In genomic region chr6:34277665-34278064, GRCm38 (mm10) we compare ENCODE assay signal across 9 mouse cellular contexts. TPM values are rescaled to one million over a fixed set of nuclear protein-coding genes. Genes with fewer than 3 reads are reported as not detected.
A peak's percentile ranks its signal among the peaks of the same experiment; 100 is the strongest.
DNase-seq lines count a peak whose midpoint lies in the region; ATAC-seq and TF ChIP-seq lines count a peak whose summit lies in the region.
"Had no signal": no experiment of that assay in that cellular context is flagged by ENCODE, and none has a peak within 500 bp of the region (broad histone marks: within the 10 kb centered on the region; RNA-seq: fewer than 3 reads in every experiment).

No protein-coding gene starts in this region.

- WGBS in hindbrain, embryonic 11.5 days, result 28% methylated on average over 9 of the region's 9 CpGs
- 24% methylated on average over 9 of the region's 9 CpGs for WGBS in hindbrain, embryonic 16.5 days
- 15% methylated on average over 9 of the region's 9 CpGs for WGBS in thymus, adult 2 months

- no peak for TF ChIP-seq CTCF in thymus, adult 2 months (IDR thresholded peaks at IDR 0.05; ENCODE audit: borderline replicate concordance, control insufficient read depth, extremely low read depth, insufficient read depth, low read length, poor library complexity)

- H3K27ac ChIP-seq in hindbrain, embryonic 11.5 days (ENCODE audit: low read depth, low read length), result no peak overlapping the region
- H3K27ac ChIP-seq in hindbrain, embryonic 16.5 days (ENCODE audit: low read depth, low read length), result no peak overlapping the region
- no peak overlapping the region for H3K27ac ChIP-seq in thymus, adult 2 months (ENCODE audit: control insufficient read depth, insufficient read depth, low read length)
- H3K27ac ChIP-seq: embryonic facial prominence, embryonic 12.5 days had no signal

- no peaks in the 10 kb centered on the region for H3K36me3 ChIP-seq in hindbrain, embryonic 11.5 days (ENCODE audit: control insufficient read depth, insufficient read depth, low read length)
- H3K36me3 ChIP-seq in hindbrain, embryonic 16.5 days (ENCODE audit: control insufficient read depth, insufficient read depth, low read length), result no peaks in the 10 kb centered on the region
- H3K36me3 ChIP-seq in thymus, adult 2 months (ENCODE audit: control insufficient read depth, insufficient read depth, low read length), result no peaks in the 10 kb centered on the region
- H3K36me3 ChIP-seq: embryonic facial prominence, embryonic 12.5 days had no signal

- no peak for ATAC-seq in hindbrain, embryonic 11.5 days (ENCODE audit: low FRiP score)
- ATAC-seq in hindbrain, embryonic 16.5 days, result no peak

- H3K4me1 ChIP-seq in hindbrain, embryonic 11.5 days (replicated peaks; ENCODE audit: control insufficient read depth, insufficient read depth, low read length), result no peaks in the 10 kb centered on the region
- no peaks in the 10 kb centered on the region for H3K4me1 ChIP-seq in hindbrain, embryonic 16.5 days (ENCODE audit: control insufficient read depth, insufficient read depth, low read depth, low read length)
- H3K4me1 ChIP-seq in thymus, adult 2 months (replicated peaks; ENCODE audit: control insufficient read depth, insufficient read depth, low read length), result peaks cover 3% of the 10 kb centered on the region
- H3K4me1 ChIP-seq: embryonic facial prominence, embryonic 12.5 days had no signal

- peak; percentile 71 for DNase-seq in hindbrain, embryonic 11.5 days (ENCODE audit: low spot score)
- DNase-seq in CD8-positive naive resting alpha-beta T cell, adult 2 months (ENCODE audit: low read depth in 2 of 2, low spot score in 2 of 2), result peak; percentile 47 to 72
- DNase-seq in brain, embryonic 18.5 days (ENCODE audit: low read depth, low spot score), result peak; percentile 47
- DNase-seq in frontal cortex, adult 2 months (ENCODE audit: extremely low spot score in 1 of 2, low spot score in 1 of 2), result peak; percentile 41 to 93
- DNase-seq in kidney, postnatal 4 days, result peak; percentile 21 to 51
- peak; percentile 81 for DNase-seq in lung, postnatal 36 days
- peak; percentile 63 for DNase-seq in thymus, adult 2 months

- no peak overlapping the region for H3K9ac ChIP-seq in hindbrain, embryonic 11.5 days (ENCODE audit: low read depth, low read length)
- no peak overlapping the region for H3K9ac ChIP-seq in hindbrain, embryonic 16.5 days (ENCODE audit: low read depth, low read length)
- H3K9ac ChIP-seq: embryonic facial prominence, embryonic 12.5 days had no signal

- H3K4me3 ChIP-seq in hindbrain, embryonic 11.5 days (ENCODE audit: low read depth, low read length), result no peak overlapping the region
- no peak overlapping the region for H3K4me3 ChIP-seq in hindbrain, embryonic 16.5 days (ENCODE audit: low read length)
- H3K4me3 ChIP-seq in thymus, adult 2 months (ENCODE audit: control insufficient read depth, insufficient read depth, low read length), result no peak overlapping the region
- H3K4me3 ChIP-seq: embryonic facial prominence, embryonic 12.5 days had no signal

- no peak overlapping the region for H3K4me2 ChIP-seq in hindbrain, embryonic 11.5 days (replicated peaks; ENCODE audit: low read depth, low read length)
- H3K4me2 ChIP-seq in hindbrain, embryonic 16.5 days (ENCODE audit: low read length), result no peak overlapping the region
- H3K4me2 ChIP-seq: embryonic facial prominence, embryonic 12.5 days had no signal

- TF ChIP-seq POLR2A in thymus, adult 2 months (IDR thresholded peaks at IDR 0.05; ENCODE audit: control insufficient read depth, extremely low read depth, insufficient read depth, low read length, poor library complexity), result no peak

- no peaks in the 10 kb centered on the region for H3K27me3 ChIP-seq in hindbrain, embryonic 11.5 days (ENCODE audit: control insufficient read depth, insufficient read depth, low read length)
- no peaks in the 10 kb centered on the region for H3K27me3 ChIP-seq in hindbrain, embryonic 16.5 days (replicated peaks; ENCODE audit: control insufficient read depth, insufficient read depth, low read length)
- H3K27me3 ChIP-seq in thymus, adult 2 months (ENCODE audit: control insufficient read depth, insufficient read depth, low read length), result no peaks in the 10 kb centered on the region
- H3K27me3 ChIP-seq: embryonic facial prominence, embryonic 12.5 days had no signal

- H3K9me3 ChIP-seq in hindbrain, embryonic 11.5 days (ENCODE audit: control insufficient read depth, low read length), result no peaks in the 10 kb centered on the region
- no peaks in the 10 kb centered on the region for H3K9me3 ChIP-seq in hindbrain, embryonic 16.5 days (ENCODE audit: control insufficient read depth, low read length)
- H3K9me3 ChIP-seq: embryonic facial prominence, embryonic 12.5 days had no signal

RNA-seq across cellular contexts. Expression of gene Akr1b3, which starts 39.6 kb away (rescaled TPM):
- polyA plus RNA-seq in hindbrain, embryonic 11.5 days (2014; fragmentation: Nextera tagmentation; extraction: Ambion mirVana), result 217 and 249 TPM in 2 replicates
- polyA plus RNA-seq in hindbrain, embryonic 16.5 days (2015; fragmentation: Nextera tagmentation; extraction: Ambion mirVana), result 122 and 123 TPM in 2 replicates
- polyA plus RNA-seq in frontal cortex, adult 2 months (2012; rRNA removed), result 72.4 and 73.9 TPM in 2 replicates
- 228 and 281 TPM in 2 replicates for polyA plus RNA-seq in thymus, adult 2 months (2012; rRNA removed)
